Mouse (Mus musculus) ES-E14 (cell line): ENCODE results near the gene Sept7.
A peak's percentile ranks its signal among the peaks of the same experiment; 100 is the strongest.

Experiments
- CHD2 ChIP-seq: IDR thresholded peaks from 2 replicates; pipeline ENCODE4 v1.6.1; 2014; ENCODE audit warnings: mild to moderate bottlenecking, low read depth, low read length, inconsistent platforms
- HCFC1 ChIP-seq: IDR thresholded peaks from 2 replicates; pipeline ENCODE4 v1.6.1; 2012; ENCODE audit warnings: low read length, inconsistent platforms, borderline replicate concordance; ENCODE audit not compliant: insufficient read depth
- MAFK ChIP-seq: IDR thresholded peaks from 2 replicates; pipeline ENCODE4 v1.6.1; 2014; ENCODE audit warnings: mild to moderate bottlenecking, low read depth, low read length, inconsistent platforms; ENCODE audit not compliant: insufficient read depth

DNA sequence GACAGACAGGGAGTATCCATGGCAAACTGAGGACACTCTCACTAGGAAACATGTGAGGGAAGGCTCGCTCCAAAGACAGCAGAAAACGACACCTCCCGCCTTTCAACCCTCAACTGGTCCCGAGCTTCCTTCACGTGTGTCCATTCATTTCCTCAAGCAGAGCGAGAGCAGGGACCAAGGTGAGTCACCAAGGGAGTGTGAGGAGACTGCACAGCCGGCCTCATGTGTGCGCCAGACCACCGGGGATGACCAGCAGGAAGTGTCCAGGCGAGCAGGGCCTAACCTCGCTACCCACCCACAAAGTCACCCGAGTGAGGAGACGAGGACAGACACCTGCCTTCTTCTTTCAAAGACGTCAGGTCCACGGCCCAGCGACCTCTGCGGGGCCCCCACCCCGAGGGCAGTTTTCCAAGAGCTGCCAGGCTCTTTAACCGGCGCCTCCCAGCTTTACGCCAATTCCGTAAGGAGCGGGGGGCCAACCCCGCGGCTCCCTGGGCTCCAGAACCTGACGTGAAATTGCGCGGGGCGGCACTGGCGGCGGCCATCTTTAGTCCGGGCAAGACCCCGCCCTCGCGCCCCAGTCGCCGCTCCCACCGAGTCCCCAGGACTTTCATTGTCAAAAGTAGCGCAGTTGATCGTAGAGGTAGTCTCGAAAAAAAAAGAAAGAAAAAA, 492 bp upstream of the Sept7 start:
- TF ChIP-seq CHD2 (no peak), MAFK (no peak), HCFC1 (peak; percentile 82)
